Mouse (Mus musculus): ENCODE measurements around the gene Drg1. TPM values are rescaled to one million over a fixed set of nuclear protein-coding genes. Genes with fewer than 3 reads are reported as not detected.

Drg1 gene
- 125 TPM in 2 replicates for polyA plus RNA-seq (2012; rRNA removed)

DNA sequence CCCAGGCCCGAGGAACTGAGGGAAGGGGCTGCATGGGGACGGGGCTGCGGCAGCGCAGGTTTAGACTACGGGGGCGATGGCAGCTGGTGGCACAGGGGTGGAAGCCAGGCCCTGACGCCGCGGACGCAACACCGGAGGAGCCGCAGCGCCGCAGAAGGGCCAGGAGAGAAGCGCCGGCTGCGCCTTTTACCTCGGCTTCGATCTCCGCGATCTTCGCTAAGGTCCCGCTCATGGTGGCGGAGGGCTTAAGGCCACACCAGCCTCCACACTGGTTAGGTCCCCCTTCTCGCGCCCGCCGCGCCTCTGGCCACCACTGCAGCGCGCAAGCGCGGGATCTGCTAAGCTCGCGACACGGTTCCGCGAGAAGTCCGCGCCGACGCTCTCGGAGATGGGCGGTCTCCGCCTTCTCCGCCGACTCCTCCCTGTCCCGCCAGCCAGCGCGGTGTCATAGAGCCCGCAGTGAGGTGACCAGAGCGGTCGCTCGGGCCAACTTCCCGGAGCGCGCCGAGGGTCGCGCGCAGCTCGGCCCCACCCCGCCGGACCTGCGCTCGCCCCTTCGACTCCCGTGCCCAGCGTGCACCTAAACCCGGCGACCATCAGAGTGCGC, at the start of gene Drg1:
Drg1 (minus strand) TSS at position 337 of the 607 bp plus-strand sequence.

GRCm38 (mm10) chr11:3288521-3289301, 22.5 kb upstream of the Drg1 start, which contains the start of gene Patz1:
Gene Patz1 (plus strand): TSS chr11:3288874.

DNA sequence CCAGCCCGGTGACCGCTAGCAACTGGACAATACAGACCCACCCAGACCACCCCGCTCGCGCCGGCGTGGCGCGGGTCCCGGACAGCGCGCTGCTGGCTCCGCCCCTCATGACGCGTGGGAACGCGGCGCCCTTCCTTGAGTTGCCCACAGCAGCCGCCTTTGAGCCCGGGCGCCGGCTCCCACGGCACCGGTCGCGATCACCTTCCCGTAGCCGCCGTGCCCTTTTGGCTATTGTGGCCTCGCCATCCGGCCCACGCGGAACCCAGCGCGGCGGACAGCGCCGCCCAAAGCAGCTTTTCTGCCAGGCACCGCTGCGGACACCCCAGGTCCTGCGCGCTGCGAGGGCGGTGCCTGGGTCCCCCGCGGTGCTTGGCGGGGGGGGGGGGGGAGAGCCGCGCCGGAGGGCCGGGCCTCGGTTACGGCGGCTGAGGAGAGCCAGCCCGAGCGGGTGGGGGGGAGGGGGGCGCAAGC, 63.9 kb downstream of the Drg1 start, which contains the start of gene Eif4enif1:
Eif4enif1 (plus strand) TSS at position 162 of the 471 bp plus-strand sequence.

DNA sequence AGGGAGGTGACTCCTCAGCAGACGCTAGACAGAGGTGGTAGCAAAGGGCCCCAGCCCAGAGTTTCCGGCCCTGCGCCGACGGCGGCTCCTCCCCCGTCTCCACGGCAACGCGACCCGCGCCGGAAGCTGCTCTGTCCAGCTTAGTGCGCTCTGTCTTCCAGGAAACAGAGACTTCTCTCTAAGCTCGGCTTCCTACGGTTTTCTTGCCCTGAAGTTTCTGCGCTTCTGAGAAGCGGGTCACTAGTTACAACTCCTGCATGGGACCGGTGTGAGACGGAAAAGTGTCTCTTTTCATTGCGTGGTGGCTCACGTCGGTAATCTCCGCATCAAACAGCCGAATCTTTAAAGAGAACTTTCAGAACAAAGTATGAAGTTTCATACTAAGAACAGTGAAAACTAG, 72.9 kb downstream of the Drg1 start, which contains the start of gene Sfi1:
Sfi1 (minus strand) TSS at position 101 of the 400 bp plus-strand sequence.

Other genes with a start within 250 kb of the Drg1 start
- 19.7 and 24.4 TPM in 2 replicates for gene Sfi1, start 73.0 kb downstream of the Drg1 start, polyA plus RNA-seq (2012; rRNA removed)
- 75.3 and 91.2 TPM in 2 replicates for gene Eif4enif1, start 64.0 kb downstream of the Drg1 start, polyA plus RNA-seq (2012; rRNA removed)
- 88.9 and 120 TPM in 2 replicates for gene Patz1, start 22.5 kb upstream of the Drg1 start, polyA plus RNA-seq (2012; rRNA removed)
- 10.5 and 11.3 TPM in 2 replicates for gene Pik3ip1, start 64.0 kb upstream of the Drg1 start, polyA plus RNA-seq (2012; rRNA removed)
- 65.6 and 82.6 TPM in 2 replicates for gene Limk2, start 142.8 kb upstream of the Drg1 start, polyA plus RNA-seq (2012; rRNA removed)
- 21.6 and 34.7 TPM in 2 replicates for gene Rnf185, start 185.9 kb upstream of the Drg1 start, polyA plus RNA-seq (2012; rRNA removed)
- 0.94 and 1.3 TPM in 2 replicates for gene Pla2g3, start 221.9 kb upstream of the Drg1 start, polyA plus RNA-seq (2012; rRNA removed)
- gene Inpp5j, start 238.4 kb upstream of the Drg1 start, polyA plus RNA-seq (2012; rRNA removed) = 0.11 and 0.30 TPM in 2 replicates
- gene Selenom, start 248.3 kb upstream of the Drg1 start, polyA plus RNA-seq (2012; rRNA removed) = 52.7 and 61.2 TPM in 2 replicates